ENCODE assay signal across 9 mouse cellular contexts in the genomic region with DNA sequence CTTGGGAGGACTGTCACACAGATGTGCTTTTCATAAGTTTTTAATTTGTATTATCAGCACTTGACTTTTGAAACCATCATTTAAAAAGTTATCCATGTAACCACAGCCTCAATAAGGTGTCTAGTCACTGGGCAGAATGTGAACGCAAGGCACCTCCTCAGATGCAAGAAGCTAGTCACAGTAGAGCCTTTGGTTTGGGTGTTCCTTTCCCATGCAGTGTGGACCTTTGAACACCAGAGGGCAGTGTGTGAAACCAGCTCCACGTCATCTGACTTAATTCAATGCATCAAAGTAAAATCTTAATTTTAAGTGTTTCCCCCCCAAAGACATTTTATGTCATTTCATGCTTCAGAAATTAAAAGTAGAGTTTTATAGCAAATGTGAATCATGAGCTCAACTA.
DNase-seq lines count a peak whose midpoint lies in the region; ATAC-seq and TF ChIP-seq lines count a peak whose summit lies in the region.
"Had no signal": no experiment of that assay in that cellular context is flagged by ENCODE, and none has a peak within 500 bp of the region (broad histone marks: within the 10 kb centered on the region; RNA-seq: fewer than 3 reads in every experiment).

No protein-coding gene starts in this region.

- no peak for ATAC-seq in kidney, embryonic 16.5 days (ENCODE audit: low FRiP score, low TSS enrichment)
- no peak for ATAC-seq in kidney, postnatal 0 days (replicated peaks; ENCODE audit: low FRiP score, low read depth)
- no peak for ATAC-seq in liver, embryonic 13.5 days (ENCODE audit: low read depth)
- ATAC-seq in neutrophil, adult 5-6 weeks (ENCODE audit: extremely low read depth, insufficient number of reproducible peaks, low FRiP score, poor library complexity, severe bottlenecking) = peak; percentile 81; the same call in 1 of the 2 replicates

- WGBS in kidney, embryonic 16.5 days = 27% methylated on average over 2 of the region's 2 CpGs
- 30% methylated on average over 2 of the region's 2 CpGs for WGBS in kidney, postnatal 0 days
- WGBS in liver, embryonic 13.5 days (ENCODE audit: insufficient replicate concordance) = 30% methylated on average over 2 of the region's 2 CpGs

- peak; percentile 92 for TF ChIP-seq CTCF in kidney, postnatal 0 days (IDR thresholded peaks at IDR 0.05; ENCODE audit: low read depth)

- no peak overlapping the region for H3K9ac ChIP-seq in kidney, embryonic 16.5 days (replicated peaks; ENCODE audit: low read length)
- H3K9ac ChIP-seq in kidney, postnatal 0 days (ENCODE audit: low read depth, low read length) = no peak overlapping the region
- H3K9ac ChIP-seq in liver, embryonic 13.5 days = no peak overlapping the region
- H3K9ac ChIP-seq: embryonic facial prominence, embryonic 13.5 days had no signal

- H3K4me3 ChIP-seq in kidney, embryonic 16.5 days (ENCODE audit: low read length) = no peak overlapping the region
- no peak overlapping the region for H3K4me3 ChIP-seq in kidney, postnatal 0 days (replicated peaks; ENCODE audit: low read depth, low read length)
- H3K4me3 ChIP-seq in liver, embryonic 13.5 days (replicated peaks) = no peak overlapping the region
- H3K4me3 ChIP-seq: embryonic facial prominence, embryonic 13.5 days had no signal

- no peaks in the 10 kb centered on the region for H3K9me3 ChIP-seq in kidney, embryonic 16.5 days (ENCODE audit: low read length)
- H3K9me3 ChIP-seq in kidney, postnatal 0 days (replicated peaks; ENCODE audit: low read length) = no peaks in the 10 kb centered on the region
- no peaks in the 10 kb centered on the region for H3K9me3 ChIP-seq in liver, embryonic 13.5 days (replicated peaks)
- H3K9me3 ChIP-seq: embryonic facial prominence, embryonic 13.5 days had no signal

- H3K27me3 ChIP-seq in kidney, embryonic 16.5 days (ENCODE audit: insufficient read depth, low read length) = no peaks in the 10 kb centered on the region
- no peaks in the 10 kb centered on the region for H3K27me3 ChIP-seq in kidney, postnatal 0 days (ENCODE audit: insufficient read depth, low read length)
- no peaks in the 10 kb centered on the region for H3K27me3 ChIP-seq in liver, embryonic 13.5 days
- H3K27me3 ChIP-seq: embryonic facial prominence, embryonic 13.5 days had no signal

- DNase-seq in kidney, adult 11 months = peak; percentile 39
- DNase-seq in cerebellum, adult 11-12 months = peak; percentile 57
- peak; percentile 26 to 91 for DNase-seq in frontal cortex, adult 2 months (ENCODE audit: extremely low spot score in 1 of 2, low spot score in 1 of 2)
- DNase-seq in kidney, postnatal 0 days (ENCODE audit: low spot score) = peak; percentile 76
- peak; percentile 32 for DNase-seq in liver, embryonic 13.5 days
- DNase-seq in thymus, postnatal 0 days (ENCODE audit: low spot score) = peak; percentile 75

- H3K27ac ChIP-seq in kidney, embryonic 16.5 days (ENCODE audit: low read length) = no peak overlapping the region
- no peak overlapping the region for H3K27ac ChIP-seq in kidney, postnatal 0 days
- H3K27ac ChIP-seq in liver, embryonic 13.5 days = no peak overlapping the region
- H3K27ac ChIP-seq: embryonic facial prominence, embryonic 13.5 days had no signal

- H3K36me3 ChIP-seq in kidney, embryonic 16.5 days (ENCODE audit: insufficient read depth, low read length) = no peaks in the 10 kb centered on the region
- H3K36me3 ChIP-seq in kidney, postnatal 0 days (ENCODE audit: insufficient read depth, low read length) = no peaks in the 10 kb centered on the region
- H3K36me3 ChIP-seq in liver, embryonic 13.5 days = no peaks in the 10 kb centered on the region
- H3K36me3 ChIP-seq: embryonic facial prominence, embryonic 13.5 days had no signal

- H3K4me1 ChIP-seq in kidney, embryonic 16.5 days (ENCODE audit: insufficient read depth, low read length) = 0 out of 2 replicates have a peak, but pooled peaks cover 4% of the 10 kb centered on the region
- no peaks in the 10 kb centered on the region for H3K4me1 ChIP-seq in kidney, postnatal 0 days (replicated peaks; ENCODE audit: insufficient read depth, low read length)
- no peaks in the 10 kb centered on the region for H3K4me1 ChIP-seq in liver, embryonic 13.5 days (replicated peaks)

- H3K4me2 ChIP-seq in kidney, embryonic 16.5 days (replicated peaks; ENCODE audit: low read depth, low read length) = no peak overlapping the region
- no peak overlapping the region for H3K4me2 ChIP-seq in kidney, postnatal 0 days (ENCODE audit: low read length)
- no peak overlapping the region for H3K4me2 ChIP-seq in liver, embryonic 13.5 days
- H3K4me2 ChIP-seq: embryonic facial prominence, embryonic 13.5 days had no signal
